Mouse (Mus musculus): ENCODE results near the gene Gm44965.
A peak's percentile ranks its signal among the peaks of the same experiment; 100 is the strongest.

Gene Gm44965

GRCm38 (mm10) chr6:48647611-48648010 is 53.9 kb downstream of the Gm44965 start:
- no peaks in the 10 kb centered on the region for H3K27me3 ChIP-seq (ENCODE audit: control insufficient read depth, insufficient read depth, low read length, poor library complexity, severe bottlenecking)
- peaks cover 5% of the 10 kb centered on the region; the same call in 1 of the 2 replicates for H3K36me3 ChIP-seq (ENCODE audit: control insufficient read depth, insufficient read depth, low read length, poor library complexity, severe bottlenecking)
- no peak for DNase-seq (ENCODE audit: low read depth, low spot score)

GRCm38 (mm10) chr6:48648779-48649178 is 55.0 kb downstream of the Gm44965 start:
- DNase-seq (ENCODE audit: low read depth, low spot score), result no peak
- H3K27me3 ChIP-seq (ENCODE audit: control insufficient read depth, insufficient read depth, low read length, poor library complexity, severe bottlenecking), result no peaks in the 10 kb centered on the region
- peaks cover 7% of the 10 kb centered on the region for H3K36me3 ChIP-seq (ENCODE audit: control insufficient read depth, insufficient read depth, low read length, poor library complexity, severe bottlenecking)

GRCm38 (mm10) chr6:48650041-48650440 is 56.3 kb downstream of the Gm44965 start:
- no peak for DNase-seq (ENCODE audit: low read depth, low spot score)
- Histone ChIP-seq H3K36me3 (ENCODE audit: control insufficient read depth, insufficient read depth, low read length, poor library complexity, severe bottlenecking) (peaks cover 9% of the 10 kb centered on the region), H3K27me3 (ENCODE audit: control insufficient read depth, insufficient read depth, low read length, poor library complexity, severe bottlenecking) (no peaks in the 10 kb centered on the region)

- no peak for DNase-seq (ENCODE audit: low read depth, low spot score)
- H3K36me3 ChIP-seq (ENCODE audit: control insufficient read depth, insufficient read depth, low read length, poor library complexity, severe bottlenecking), result peaks cover 28% of the 10 kb centered on the region
- no peaks in the 10 kb centered on the region for H3K27me3 ChIP-seq (ENCODE audit: control insufficient read depth, insufficient read depth, low read length, poor library complexity, severe bottlenecking)
These were observed 65.0 kb downstream of the Gm44965 start for GRCm38 (mm10) chr6:48658721-48659120.

GRCm38 (mm10) chr6:48664750-48665149 is 71.0 kb downstream of the Gm44965 start:
- Histone ChIP-seq H3K36me3 (ENCODE audit: control insufficient read depth, insufficient read depth, low read length, poor library complexity, severe bottlenecking) (peaks cover 4% of the 10 kb centered on the region; the same call in 1 of the 2 replicates), H3K27me3 (ENCODE audit: control insufficient read depth, insufficient read depth, low read length, poor library complexity, severe bottlenecking) (no peaks in the 10 kb centered on the region)
- peak; percentile 63 for DNase-seq (ENCODE audit: low read depth, low spot score)

GRCm38 (mm10) chr6:48665471-48665870 is 71.7 kb downstream of the Gm44965 start:
- DNase-seq (ENCODE audit: low read depth, low spot score), result no peak
- Histone ChIP-seq H3K36me3 (ENCODE audit: control insufficient read depth, insufficient read depth, low read length, poor library complexity, severe bottlenecking) (peaks cover 4% of the 10 kb centered on the region; the same call in 1 of the 2 replicates), H3K27me3 (ENCODE audit: control insufficient read depth, insufficient read depth, low read length, poor library complexity, severe bottlenecking) (no peaks in the 10 kb centered on the region)

- no peak for DNase-seq (ENCODE audit: low read depth, low spot score)
- H3K36me3 ChIP-seq (ENCODE audit: control insufficient read depth, insufficient read depth, low read length, poor library complexity, severe bottlenecking), result peaks cover 4% of the 10 kb centered on the region; the same call in 1 of the 2 replicates
These were observed 72.4 kb downstream of the Gm44965 start for GRCm38 (mm10) chr6:48666159-48666586.

GRCm38 (mm10) chr6:48668022-48668421 is 74.3 kb downstream of the Gm44965 start:
- H3K36me3 ChIP-seq (ENCODE audit: control insufficient read depth, insufficient read depth, low read length, poor library complexity, severe bottlenecking), result no peaks in the 10 kb centered on the region
- no peaks in the 10 kb centered on the region for H3K27me3 ChIP-seq (ENCODE audit: control insufficient read depth, insufficient read depth, low read length, poor library complexity, severe bottlenecking)
- no peak for DNase-seq (ENCODE audit: low read depth, low spot score)

More at GRCm38 (mm10) chr6:48666159-48666586, 72.4 kb downstream of the Gm44965 start:
- H3K27me3 ChIP-seq (ENCODE audit: control insufficient read depth, insufficient read depth, low read length, poor library complexity, severe bottlenecking), result no peaks in the 10 kb centered on the region

Data from splenic B cell, adult 2 months (primary cell).